In genomic region chr14:22339176-22339575, GRCm38 (mm10) we compare ENCODE assay signal across 14 mouse cellular contexts.
DNase-seq lines count a peak whose midpoint lies in the region; ATAC-seq and TF ChIP-seq lines count a peak whose summit lies in the region.
"Had no signal": no experiment of that assay in that cellular context is flagged by ENCODE, and none has a peak within 500 bp of the region (broad histone marks: within the 10 kb centered on the region; RNA-seq: fewer than 3 reads in every experiment).

No protein-coding gene starts in this region.

- intact Hi-C loops in left cerebral cortex, postnatal 4 days (cut with DNase I): no loop called here

- H3K4me3 ChIP-seq in thymus, adult 2 months (ENCODE audit: control insufficient read depth, insufficient read depth, low read length): no peak overlapping the region
- H3K4me3 ChIP-seq in forebrain, embryonic 13.5 days: no peak overlapping the region
- H3K4me3 ChIP-seq: heart, embryonic 10.5 days had no signal

- no peak for ATAC-seq in CD4-positive, CD25-positive, alpha-beta regulatory T cell, adult 4 months
- ATAC-seq in forebrain, embryonic 13.5 days: no peak
- ATAC-seq: inflammation-experienced regulatory T-cells, adult 6 months had no signal

- no peak for TF ChIP-seq CTCF in thymus, adult 2 months (IDR thresholded peaks at IDR 0.05; ENCODE audit: borderline replicate concordance, control insufficient read depth, extremely low read depth, insufficient read depth, low read length, poor library complexity)

- TF ChIP-seq POLR2A in thymus, adult 2 months (IDR thresholded peaks at IDR 0.05; ENCODE audit: control insufficient read depth, extremely low read depth, insufficient read depth, low read length, poor library complexity): no peak

- no peak overlapping the region for H3K9ac ChIP-seq in forebrain, embryonic 13.5 days
- H3K9ac ChIP-seq: liver, embryonic 14.5 days had no signal

- no peak overlapping the region for H3K27ac ChIP-seq in thymus, adult 2 months (ENCODE audit: control insufficient read depth, insufficient read depth, low read length)
- no peak overlapping the region for H3K27ac ChIP-seq in forebrain, embryonic 13.5 days
- H3K27ac ChIP-seq: heart, embryonic 10.5 days; liver, embryonic 14.5 days had no signal

- H3K4me2 ChIP-seq in forebrain, embryonic 13.5 days: no peak overlapping the region

- H3K27me3 ChIP-seq in thymus, adult 2 months (ENCODE audit: control insufficient read depth, insufficient read depth, low read length): no peaks in the 10 kb centered on the region
- peaks cover 29% of the 10 kb centered on the region for H3K27me3 ChIP-seq in forebrain, embryonic 13.5 days

- 87% methylated on average over 6 of the region's 6 CpGs for WGBS in thymus, adult 2 months
- 87% methylated on average over 6 of the region's 6 CpGs for WGBS in forebrain, embryonic 13.5 days

- H3K9me3 ChIP-seq in forebrain, embryonic 13.5 days (replicated peaks): no peaks in the 10 kb centered on the region
- H3K9me3 ChIP-seq: heart, embryonic 10.5 days had no signal

- no peaks in the 10 kb centered on the region for H3K4me1 ChIP-seq in thymus, adult 2 months (replicated peaks; ENCODE audit: control insufficient read depth, insufficient read depth, low read length)
- peaks cover 7% of the 10 kb centered on the region for H3K4me1 ChIP-seq in forebrain, embryonic 13.5 days

- DNase-seq in CD4-positive, CD25-positive, alpha-beta regulatory T cell, adult 2 months (ENCODE audit: low read depth, low spot score): peak; percentile 2
- peak; percentile 7 for DNase-seq in 416B (ENCODE audit: low read depth)
- DNase-seq in layer of hippocampus, postnatal 10 days (ENCODE audit: low spot score in 2 of 2): peak; percentile 16 to 30
- DNase-seq in left cerebral cortex, postnatal 4 days: peak; percentile 6
- no peak for DNase-seq in thymus, adult 2 months
- no peak for DNase-seq in urinary bladder, postnatal 25 days (ENCODE audit: low spot score)
- DNase-seq: adrenal gland, adult 2 months; heart, postnatal 36 days; midbrain, embryonic 14.5 days had no signal

- H3K36me3 ChIP-seq in thymus, adult 2 months (ENCODE audit: control insufficient read depth, insufficient read depth, low read length): no peaks in the 10 kb centered on the region
- no peaks in the 10 kb centered on the region for H3K36me3 ChIP-seq in forebrain, embryonic 13.5 days (ENCODE audit: poor library complexity, severe bottlenecking)
- H3K36me3 ChIP-seq: heart, embryonic 10.5 days had no signal

Comparison
In these comparisons a context has a peak if more than half of its experiments do, and no peak if none do; other contexts are left out.
1. DNase-seq: peak in CD4-positive, CD25-positive, alpha-beta regulatory T cell, adult 2 months (single experiment), 416B (single experiment), layer of hippocampus, postnatal 10 days (2 of 2) and left cerebral cortex, postnatal 4 days (single experiment); none in thymus, adult 2 months (single experiment) and urinary bladder, postnatal 25 days (single experiment).